Mouse (Mus musculus) stomach, postnatal 0 days (tissue): Measurements from ENCODE around the gene Gm11639.

ENCODE experiments used
- CTCF ChIP-seq: IDR thresholded peaks from 2 replicates; pipeline ENCODE4 v1.5.1; 2016; ENCODE audit warnings: antibody characterized with exemption, low read depth, mild to moderate bottlenecking, moderate library complexity
- EP300 ChIP-seq: optimal IDR thresholded peaks from 2 replicates; pipeline ENCODE3; 2016; ENCODE audit warnings: antibody characterized with exemption

GRCm38 (mm10) chr11:104972480-104972879 lies 287.0 kb downstream of the Gm11639 start:
- TF ChIP-seq CTCF (no peak), EP300 (no peak)
